Mouse (Mus musculus): ENCODE results near the gene Cul5.

Cul5 gene

DNA sequence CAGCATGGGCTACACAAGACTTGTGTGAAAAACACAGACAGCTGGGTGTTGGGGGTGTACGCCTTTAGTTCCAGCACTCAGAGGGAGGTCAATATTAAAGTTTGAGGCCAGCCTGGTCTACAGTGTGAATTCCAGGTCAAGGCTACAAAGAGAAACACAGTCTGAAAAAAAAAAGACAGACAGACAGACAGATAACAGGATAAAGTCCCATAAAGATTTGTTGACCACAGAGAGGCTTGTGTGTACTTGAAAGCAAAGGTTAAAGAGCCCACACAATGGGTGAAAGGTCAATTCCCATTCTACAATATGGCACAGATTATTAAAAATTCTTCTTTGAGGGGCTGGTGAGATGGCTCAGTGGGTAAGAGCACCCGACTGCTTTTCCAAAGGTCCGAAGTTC lies 62.6 kb downstream of the Cul5 start:
- no peak for DNase-seq

DNA sequence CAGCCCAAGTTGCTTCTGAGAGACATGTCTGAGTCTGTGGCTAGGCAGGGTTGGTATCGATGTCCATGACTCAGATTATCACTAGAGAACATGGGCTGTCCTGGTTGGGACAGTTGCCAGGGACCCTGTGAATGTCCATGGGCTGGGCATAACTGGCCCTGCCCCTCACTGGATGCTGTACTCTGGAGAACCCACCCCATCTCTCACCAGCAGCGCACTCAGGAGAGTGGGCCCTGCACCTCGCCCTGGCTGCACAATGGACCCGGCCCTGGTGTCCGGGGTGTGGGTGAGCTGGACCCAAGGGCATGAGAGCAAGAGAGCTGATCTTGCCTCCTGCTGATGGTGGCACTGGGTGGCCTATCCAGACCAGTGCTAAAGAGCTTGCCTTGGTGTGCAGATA lies 64.9 kb downstream of the Cul5 start:
- DNase-seq: no peak

GRCm38 (mm10) chr9:53603849-53604248 lies 66.0 kb downstream of the Cul5 start:
- DNase-seq: no peak

- no peak for DNase-seq
These were observed 66.4 kb downstream of the Cul5 start for GRCm38 (mm10) chr9:53603384-53603783.

GRCm38 (mm10) chr9:53601541-53601940 lies 68.3 kb downstream of the Cul5 start:
- no peak for DNase-seq

- DNase-seq: no peak
These were observed 71.2 kb downstream of the Cul5 start for GRCm38 (mm10) chr9:53598631-53599030.

- DNase-seq: no peak
These were observed 72.7 kb downstream of the Cul5 start for GRCm38 (mm10) chr9:53596971-53597600.

DNA sequence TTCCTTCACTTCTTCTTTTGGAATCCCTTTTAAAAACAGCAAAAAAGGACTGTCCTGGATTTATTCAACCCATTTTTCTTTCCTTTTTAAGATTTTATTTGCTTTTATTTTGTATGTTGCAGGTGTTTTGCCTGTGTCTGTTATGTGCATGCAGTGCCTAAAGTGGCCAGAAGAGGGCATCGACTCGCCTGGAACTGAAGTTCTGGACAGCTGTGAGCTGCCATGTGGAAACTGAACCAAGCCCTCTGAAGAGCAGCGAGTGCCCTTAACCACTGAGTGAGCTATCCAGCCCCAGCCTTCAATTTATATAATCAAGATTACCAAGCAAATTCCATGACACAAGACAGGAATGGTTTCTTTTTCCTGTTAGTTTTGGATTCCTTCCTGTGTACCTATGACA lies 75.0 kb downstream of the Cul5 start:
- peak; percentile 55 to 59 for DNase-seq

DNA sequence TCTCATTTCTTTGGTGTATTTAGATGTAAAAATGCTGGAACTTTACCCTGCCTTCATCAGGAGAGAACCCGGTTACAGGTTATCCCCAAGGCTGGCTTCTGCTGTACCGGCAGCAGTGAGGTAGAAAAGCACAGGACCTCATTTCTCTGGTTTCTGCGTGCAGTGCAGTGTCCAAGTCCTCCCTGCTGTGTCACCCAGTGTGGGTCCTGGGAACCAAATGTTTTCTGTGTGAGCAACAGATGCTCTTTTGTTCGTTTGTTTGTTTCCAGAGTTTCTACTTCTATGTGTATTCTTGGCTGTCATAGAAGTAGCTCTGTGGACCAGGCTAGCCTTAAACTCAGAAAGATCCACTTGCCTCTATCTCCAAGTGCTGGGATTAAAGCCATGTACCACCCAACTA lies 87.9 kb downstream of the Cul5 start:
- peak; percentile 57 to 58 for DNase-seq

DNA sequence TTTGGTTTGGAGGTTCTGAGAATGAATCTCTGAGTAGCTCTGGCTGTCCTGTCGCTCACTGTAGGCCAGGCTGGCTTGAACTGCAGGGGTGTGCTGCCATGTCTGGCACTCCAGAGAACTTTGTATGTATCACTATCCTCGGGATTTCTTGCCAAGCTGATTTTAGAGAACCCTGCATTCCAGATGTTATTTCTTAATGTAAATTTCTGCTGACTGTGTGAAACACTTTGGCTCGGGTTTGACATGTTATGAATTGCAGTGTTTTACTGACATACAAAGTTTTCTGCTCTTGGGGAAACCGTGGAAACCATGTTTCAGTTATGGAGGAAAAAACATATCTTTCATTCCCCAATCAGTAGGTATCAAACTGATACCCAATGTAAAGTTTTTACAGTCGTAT lies 94.1 kb downstream of the Cul5 start:
- no peak for DNase-seq

GRCm38 (mm10) chr9:53572516-53573307 lies 97.1 kb downstream of the Cul5 start:
- no peak for DNase-seq

- DNase-seq: peak; percentile 19 to 40
These were observed 99.2 kb downstream of the Cul5 start for GRCm38 (mm10) chr9:53570662-53571061.
